ENCODE assay signal across 8 mouse cellular contexts in the genomic region with DNA sequence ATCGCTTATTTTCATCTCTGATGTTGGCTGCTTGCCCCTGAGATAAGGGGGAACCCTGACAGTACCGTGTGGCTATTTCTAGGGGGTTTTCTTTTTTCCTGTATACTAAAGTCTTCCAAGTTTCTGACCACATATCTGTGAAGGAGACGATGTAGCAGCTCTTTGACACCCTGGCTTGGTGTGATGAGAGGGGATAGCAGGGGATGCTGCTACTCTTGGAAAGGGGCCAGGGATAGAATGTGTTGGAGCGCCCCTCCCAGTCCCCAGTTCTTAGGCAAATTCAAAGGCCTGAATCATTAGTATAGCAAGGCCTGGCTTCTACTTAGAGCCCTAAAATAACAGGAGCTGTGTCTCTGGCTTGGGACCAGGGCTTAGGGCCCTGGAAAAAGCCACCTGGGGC. TPM values are rescaled to one million over a fixed set of nuclear protein-coding genes. Genes with fewer than 3 reads are reported as not detected.
DNase-seq lines count a peak whose midpoint lies in the region; TF ChIP-seq lines count a peak whose summit lies in the region.

No protein-coding gene starts in this region.

- H3K4me3 ChIP-seq in kidney, adult 2 months (ENCODE audit: insufficient read depth, low read depth, low read length) = peak overlapping the region; percentile 3; the same call in 1 of the 2 replicates

- intact Hi-C loops in heart, postnatal 10 days (cut with DNase I) = no loop called here

- H3K36me3 ChIP-seq in kidney, adult 2 months (ENCODE audit: control insufficient read depth, insufficient read depth, low read length) = no peaks in the 10 kb centered on the region

- peak overlapping the region; percentile 39 for H3K27ac ChIP-seq in kidney, adult 2 months (ENCODE audit: insufficient read depth, low read depth, low read length)

- H3K4me1 ChIP-seq in kidney, adult 2 months (ENCODE audit: control insufficient read depth, insufficient read depth, low read length) = peaks cover 24% of the 10 kb centered on the region

- no peak for TF ChIP-seq CTCF in kidney, adult 2 months (conservative IDR thresholded peaks at IDR 0.05; ENCODE audit: insufficient read depth, insufficient read length, low read depth, low read length)
- no peak for TF ChIP-seq CTCF in brain, embryonic 14.5 days (IDR thresholded peaks at IDR 0.05; ENCODE audit: borderline replicate concordance, extremely low read depth, insufficient read depth, insufficient read length)

- TF ChIP-seq POLR2A in kidney, adult 2 months (IDR thresholded peaks at IDR 0.05; ENCODE audit: low read depth, low read length) = no peak
- TF ChIP-seq POLR2A in brain, embryonic 14.5 days (IDR thresholded peaks at IDR 0.05; ENCODE audit: borderline replicate concordance, extremely low read depth, insufficient read depth, insufficient read length, poor library complexity, severe bottlenecking) = no peak

- no peaks in the 10 kb centered on the region for H3K27me3 ChIP-seq in kidney, adult 2 months (replicated peaks; ENCODE audit: control insufficient read depth, insufficient read depth, low read length)

- WGBS in kidney, adult 2 months = 19% methylated on average over 4 of the region's 4 CpGs

- no peak for DNase-seq in kidney, adult 2 months
- no peak for DNase-seq in kidney, adult 8-10 months
- peak; percentile 77 for DNase-seq in brain, embryonic 14.5 days (ENCODE audit: low read depth)
- DNase-seq in heart, postnatal 10 days = peak; percentile 57 to 62
- peak; percentile 60 for DNase-seq in lung, postnatal 10 days
- no peak for DNase-seq in B cell, adult 2 months
- DNase-seq in spleen, postnatal 4 days (ENCODE audit: low spot score in 2 of 2) = no peak
- no peak for DNase-seq in frontal cortex, postnatal 10 days (ENCODE audit: low spot score in 2 of 2)

RNA-seq across cellular contexts. Expression of a gene that starts 13.5 kb away (rescaled TPM):
- 17.9 and 23.4 TPM in 2 replicates for polyA plus RNA-seq in kidney, adult 2 months (2012; rRNA removed)
- 14.0 and 15.0 TPM in 2 replicates for polyA plus RNA-seq in brain, embryonic 14.5 days (2012; rRNA removed)
- total RNA-seq in heart, postnatal 10 days (2021) = 10 to 100 TPM; 36.8 to 37.0 TPM

RNA-seq across cellular contexts. Expression of a gene that starts 44.5 kb away (rescaled TPM):
- polyA plus RNA-seq in kidney, adult 2 months (2012; rRNA removed) = 13.0 and 15.2 TPM in 2 replicates
- polyA plus RNA-seq in brain, embryonic 14.5 days (2012; rRNA removed) = 26.0 and 38.9 TPM in 2 replicates
- 10 to 100 TPM; 23.4 to 28.2 TPM for total RNA-seq in heart, postnatal 10 days (2021)

Comparison
In these comparisons a context has a peak if more than half of its experiments do, and no peak if none do; other contexts are left out.
1. DNase-seq: peak in brain, embryonic 14.5 days (single experiment), heart, postnatal 10 days (2 of 2) and lung, postnatal 10 days (single experiment); none in kidney, adult 2 months (single experiment), kidney, adult 8-10 months (0 of 2), B cell, adult 2 months (0 of 2), spleen, postnatal 4 days (0 of 2) and frontal cortex, postnatal 10 days (0 of 2).